Mouse (Mus musculus) neural tube, embryonic 13.5 days (tissue): Measurements from ENCODE around the gene Gatad1. TPM values are rescaled to one million over a fixed set of nuclear protein-coding genes. Genes with fewer than 3 reads are reported as not detected.
A peak's percentile ranks its signal among the peaks of the same experiment; 100 is the strongest.

Source experiments
- ATAC-seq: fragments of 200-750 bp; cut with Nextera tagmentation; 2 replicates; pipeline ENCODE4 v1.8.0; 2017; ENCODE audit warnings: low read depth, mild to moderate bottlenecking, moderate TSS enrichment, moderate library complexity
- H3K27ac ChIP-seq: fragments of 300-500 bp; sonication (generic); replicated peaks from 2 replicates; pipeline ENCODE4 v1.5.1; 2015; ENCODE audit warnings: moderate library complexity, mild to moderate bottlenecking, inconsistent platforms
- H3K27me3 ChIP-seq: fragments of 300-500 bp; sonication (generic); 2 replicates; pipeline ENCODE4 v1.6.1; 2015; ENCODE audit warnings: mild to moderate bottlenecking, inconsistent platforms
- H3K36me3 ChIP-seq: fragments of 300-500 bp; sonication (generic); 2 replicates; pipeline ENCODE4 v1.6.1; 2015; ENCODE audit warnings: mild to moderate bottlenecking, inconsistent platforms
- H3K4me1 ChIP-seq: fragments of 300-500 bp; sonication (generic); replicated peaks from 2 replicates; pipeline ENCODE4 v1.6.1; 2015; ENCODE audit warnings: inconsistent platforms
- H3K4me2 ChIP-seq: fragments of 300-500 bp; sonication (generic); 2 replicates; pipeline ENCODE4 v1.6.1; 2015; ENCODE audit warnings: inconsistent platforms, mild to moderate bottlenecking, moderate library complexity
- H3K4me3 ChIP-seq: fragments of 300-500 bp; sonication (generic); 2 replicates; pipeline ENCODE4 v1.5.1; 2015; ENCODE audit warnings: mild to moderate bottlenecking, inconsistent platforms
- H3K9ac ChIP-seq: fragments of 300-500 bp; sonication (generic); 2 replicates; pipeline ENCODE4 v1.6.1; 2015; ENCODE audit warnings: moderate library complexity, mild to moderate bottlenecking, inconsistent platforms
- H3K9me3 ChIP-seq: fragments of 300-500 bp; sonication (generic); 2 replicates; pipeline ENCODE4 v1.6.1; 2016; ENCODE audit warnings: inconsistent platforms
- WGBS: fragments of 180-500 bp; shearing (Covaris S2); methylation state at CpG from one replicate; pipeline ENCODE4 v1.1.7; 2015; 5-methylcytosine and 5-hydroxymethylcytosine counted together
- microRNA-seq: library from miRNA; unstranded; fragments of <30 nt; microRNA quantifications from one replicate; pipeline ENCODE4, GENCODE M21; 2016
- polyA plus RNA-seq: library from polyadenylated mRNA; unstranded; fragments of >200 nt; fragmentation: Nextera tagmentation; extraction: Ambion mirVana; gene quantifications from 2 replicates; pipeline ENCODE4 v1.2.1, GENCODE M21; 2015

Gatad1 gene
- polyA plus RNA-seq, 1 experiment from 2014 or later = 68.8 TPM

DNA sequence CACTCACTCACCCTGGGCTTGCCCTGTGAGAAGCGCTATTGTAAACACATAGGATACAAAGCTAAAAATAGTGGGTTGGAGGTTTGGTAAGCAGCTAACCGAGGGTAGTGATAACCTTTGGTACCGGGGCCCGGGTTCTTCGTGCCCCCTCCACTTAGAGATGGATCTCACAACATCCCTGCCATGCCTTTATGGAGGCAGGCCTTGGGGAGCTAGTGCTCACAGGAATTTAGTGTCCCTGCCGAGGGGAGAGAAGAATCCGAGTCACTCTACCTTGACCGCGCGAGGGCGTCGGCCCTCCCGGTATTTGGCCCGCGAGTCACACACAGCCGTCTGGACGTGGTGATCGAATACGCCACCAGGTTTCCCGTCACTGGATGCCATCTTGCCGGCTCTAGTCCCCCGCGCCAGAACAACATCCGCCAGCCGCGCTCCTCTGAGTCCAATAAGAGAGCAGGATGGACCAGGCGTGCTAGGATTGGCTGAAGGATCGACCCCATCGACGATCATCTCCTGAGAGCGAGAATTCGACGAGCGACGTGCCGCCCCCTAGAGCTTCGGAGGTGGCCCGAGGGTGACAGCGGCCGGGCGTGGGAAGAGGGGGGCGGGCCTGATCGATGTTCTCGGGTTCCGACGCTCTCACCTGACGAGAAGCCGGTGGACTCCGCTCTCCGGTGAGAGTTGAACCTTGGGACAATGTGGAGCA, 61.1 kb downstream of the Gatad1 start, which contains the start of gene Pex1:
Pex1 (plus strand) TSS at position 374 of the 706 bp plus-strand sequence.
- Histone ChIP-seq H3K4me2 (peak within 1 kb of the TSS; percentile 84), H3K27me3 (no peaks in the 10 kb centered on the region), H3K36me3 (peaks cover 20% of the 10 kb centered on the region), H3K4me3 (peak within 1 kb of the TSS; percentile 78), H3K9ac (peak within 1 kb of the TSS; percentile 77), H3K27ac (peak within 1 kb of the TSS; percentile 78), H3K4me1 (peaks cover 32% of the 10 kb centered on the region), H3K9me3 (no peaks in the 10 kb centered on the region)
- ATAC-seq = peak; percentile 99
- under 1% methylated on average over 50 of the region's 50 CpGs for WGBS

Small RNA genes lying within 50 kb of the gene (microRNA-seq; reads per million reads assigned to microRNA genes)
- gene Gm22926 = not detected
- not detected for gene Gm26238

Other genes with a start within 250 kb of the Gatad1 start
- gene Fam133b, start 113.4 kb downstream of the Gatad1 start, polyA plus RNA-seq = 24.3 and 25.3 TPM in 2 replicates
- 2.0 and 2.4 TPM in 2 replicates for gene 1700109H08Rik, start 85.6 kb downstream of the Gatad1 start, polyA plus RNA-seq
- gene Pex1, start 61.1 kb downstream of the Gatad1 start, polyA plus RNA-seq = 22.2 and 26.8 TPM in 2 replicates
- 16.1 and 16.5 TPM in 2 replicates for gene Rbm48, start 60.6 kb downstream of the Gatad1 start, polyA plus RNA-seq
- not detected in 2 replicates for gene Tmbim7, start 6.0 kb downstream of the Gatad1 start, polyA plus RNA-seq
- 18.3 and 18.9 TPM in 2 replicates for gene Ankib1, start 145.7 kb upstream of the Gatad1 start, polyA plus RNA-seq
- gene Krit1, start 146.0 kb upstream of the Gatad1 start, polyA plus RNA-seq = 59.4 and 62.0 TPM in 2 replicates
- 0.10 TPM in 2 replicates for gene Lrrd1, start 188.0 kb upstream of the Gatad1 start, polyA plus RNA-seq
- 6.0 and 8.1 TPM in 2 replicates for gene Mterf1a, start 236.7 kb upstream of the Gatad1 start, polyA plus RNA-seq